Mouse (Mus musculus) heart, postnatal 0 days (tissue): ENCODE data around the gene Cdh20.

ENCODE experiments used
- CTCF ChIP-seq: IDR thresholded peaks from 2 replicates; pipeline ENCODE4 v1.5.1; 2016; ENCODE audit warnings: antibody characterized with exemption, control low read depth, low read depth
- EP300 ChIP-seq: IDR thresholded peaks from 2 replicates; pipeline ENCODE4 v1.6.1; 2016; ENCODE audit warnings: antibody characterized with exemption, low read depth

- no peak for TF ChIP-seq EP300
- TF ChIP-seq CTCF: no peak
These were observed 176.8 kb downstream of the Cdh20 start for GRCm38 (mm10) chr1:104945110-104945489.
